9 mouse cellular contexts compared by ENCODE assay signal in genomic region chr1:30920620-30921177, GRCm38 (mm10). TPM values are rescaled to one million over a fixed set of nuclear protein-coding genes. Genes with fewer than 3 reads are reported as not detected.
A peak's percentile ranks its signal among the peaks of the same experiment; 100 is the strongest.
DNase-seq lines count a peak whose midpoint lies in the region; ATAC-seq and TF ChIP-seq lines count a peak whose summit lies in the region.
"Had no signal": no experiment of that assay in that cellular context is flagged by ENCODE, and none has a peak within 500 bp of the region (broad histone marks: within the 10 kb centered on the region; RNA-seq: fewer than 3 reads in every experiment).

No protein-coding gene starts in this region.

- H3K36me3 ChIP-seq in heart, adult 2 months (ENCODE audit: control insufficient read depth, insufficient read depth, low read length), result no peaks in the 10 kb centered on the region
- no peaks in the 10 kb centered on the region for H3K36me3 ChIP-seq in midbrain, embryonic 15.5 days (replicated peaks)

- H3K4me1 ChIP-seq in heart, adult 2 months (ENCODE audit: control insufficient read depth, insufficient read depth, low read length), result no peaks in the 10 kb centered on the region
- no peaks in the 10 kb centered on the region for H3K4me1 ChIP-seq in midbrain, embryonic 15.5 days

- no peaks in the 10 kb centered on the region for H3K27me3 ChIP-seq in heart, adult 2 months (ENCODE audit: control insufficient read depth, insufficient read depth, low read length)
- no peaks in the 10 kb centered on the region for H3K27me3 ChIP-seq in midbrain, embryonic 15.5 days (replicated peaks)

- H3K4me3 ChIP-seq in heart, adult 2 months, result no peak overlapping the region
- no peak overlapping the region for H3K4me3 ChIP-seq in midbrain, embryonic 15.5 days

- no peak for TF ChIP-seq EP300 in heart, adult 2 months (IDR thresholded peaks at IDR 0.05; ENCODE audit: insufficient read depth, low read depth, low read length)

- no peaks in the 10 kb centered on the region for H3K9me3 ChIP-seq in midbrain, embryonic 15.5 days

- H3K4me2 ChIP-seq in midbrain, embryonic 15.5 days, result no peak overlapping the region

- H3K9ac ChIP-seq in heart, adult 2 months (ENCODE audit: low read depth, low read length), result no peak overlapping the region
- no peak overlapping the region for H3K9ac ChIP-seq in midbrain, embryonic 15.5 days

- H3K79me2 ChIP-seq in heart, adult 2 months (replicated peaks; ENCODE audit: control insufficient read depth, insufficient read depth, low read length), result no peaks in the 10 kb centered on the region

- peak; percentile 70 for TF ChIP-seq CTCF in heart, adult 2 months (IDR thresholded peaks at IDR 0.05)

- ATAC-seq in midbrain, embryonic 15.5 days (replicated peaks), result no peak

- DNase-seq in heart, adult 2 months, result no peak
- DNase-seq in heart, adult 18-20 months, result no peak
- DNase-seq in A20 (ENCODE audit: low read depth, low spot score) (peak; percentile 77), R1 (ENCODE audit: low read depth, low spot score) (peak; percentile 81)
- peak; percentile 58 for DNase-seq in lung, postnatal 36 days
- DNase-seq in adrenal gland, adult 18-20 months (ENCODE audit: low spot score in 2 of 2), result no peak
- DNase-seq in adrenal gland, adult 8-10 months, result no peak

- H3K27ac ChIP-seq in heart, adult 2 months, result no peak overlapping the region
- no peak overlapping the region for H3K27ac ChIP-seq in midbrain, embryonic 15.5 days

- TF ChIP-seq POLR2A in heart, adult 2 months (IDR thresholded peaks at IDR 0.05; ENCODE audit: insufficient read depth, low read depth, low read length), result no peak

- WGBS in heart, adult 2 months, result 95% methylated on average over 1 of the region's 1 CpGs
- WGBS in midbrain, embryonic 15.5 days, result 97% methylated on average over 1 of the region's 1 CpGs

- intact Hi-C loops in heart, adult 2 months (cut with DNase I), result loop anchor here (2.0 kb wide), 1 partner anchor 234 kb away; no protein-coding TSS in a partner anchor

RNA-seq across cellular contexts. Expression of gene Phf3, which starts 47.0 kb away (rescaled TPM):
- 10 to 100 TPM; 34.8 to 38.3 TPM for total RNA-seq in heart, adult 2 months (2021)
- 9.5 and 11.4 TPM in 2 replicates for polyA plus RNA-seq in heart, adult 2 months (2012; rRNA removed)
- total RNA-seq in heart, adult 18-20 months (2021), result 10 to 100 TPM; 37.1 to 37.3 TPM
- total RNA-seq in adrenal gland, adult 18-20 months (2021), result 10 to 100 TPM; 65.2 to 86.3 TPM
- polyA plus RNA-seq in midbrain, embryonic 15.5 days (2015; fragmentation: Nextera tagmentation; extraction: Ambion mirVana), result 38.0 and 42.7 TPM in 2 replicates
- 10 to 100 TPM; 73.4 to 92.2 (median 78.2) TPM for total RNA-seq in adrenal gland, adult 8-10 months (2022)

RNA-seq across cellular contexts. Expression of gene AC153137.1, which starts 57.1 kb away (rescaled TPM):
- not detected for total RNA-seq in heart, adult 2 months (2021)
- not detected in 2 replicates for polyA plus RNA-seq in heart, adult 2 months (2012; rRNA removed)
- total RNA-seq in heart, adult 18-20 months (2021), result not detected
- not detected for total RNA-seq in adrenal gland, adult 18-20 months (2021)
- polyA plus RNA-seq in midbrain, embryonic 15.5 days (2015; fragmentation: Nextera tagmentation; extraction: Ambion mirVana), result not detected in 2 replicates
- not detected for total RNA-seq in adrenal gland, adult 8-10 months (2022)
- total RNA-seq: heart, postnatal 14 days had no signal

Comparison
In these comparisons a context has a peak if more than half of its experiments do, and no peak if none do; other contexts are left out.
1. DNase-seq: peak in A20 (single experiment), R1 (single experiment) and lung, postnatal 36 days (single experiment); none in heart, adult 2 months (0 of 2), heart, adult 18-20 months (0 of 2), adrenal gland, adult 18-20 months (0 of 2) and adrenal gland, adult 8-10 months (single experiment).